Mouse (Mus musculus) gastrocnemius, adult 18-20 months (tissue): ENCODE measurements around the gene Ccdc60. TPM values are rescaled to one million over a fixed set of nuclear protein-coding genes. Genes with fewer than 3 reads are reported as not detected.
"Not testable (repeated sequence)": the region's sequence is repeated elsewhere in the genome, so short reads cannot be mapped to it uniquely, and the experiment has no call there.

Experiments used
- DNase-seq: peaks from one replicate; pipeline ENCODE4 v3.0.0; 2021; ENCODE audit warnings: low spot score
- long read RNA-seq, 2 experiments: library from polyadenylated mRNA; stranded (forward); transcript quantifications; one replicate each; pipeline ENCODE4 v2.0.0; 2021
- total RNA-seq, 2 experiments: library from RNA; stranded (reverse); gene quantifications; 2 replicates each; pipeline ENCODE4 v1.2.3; 2021

Gene Ccdc60
- not detected for total RNA-seq
- long read RNA-seq, experiment 1 = 0 reads
- long read RNA-seq, experiment 2, partial matches to known transcripts = 0 of 5 reads
- long read RNA-seq, experiment 2, other reads (novel, unspliced or antisense) = 5 of 5 reads

GRCm38 (mm10) chr5:116288849-116289570, at the start of gene Ccdc60:
Gene Ccdc60 (minus strand): TSS chr5:116288985.
- DNase-seq = no peak

GRCm38 (mm10) chr5:116336191-116336590, 47.4 kb upstream of the Ccdc60 start:
- no peak for DNase-seq

- DNase-seq = no peak
Measured at GRCm38 (mm10) chr5:116328911-116329310, 40.1 kb upstream of the Ccdc60 start.

DNA sequence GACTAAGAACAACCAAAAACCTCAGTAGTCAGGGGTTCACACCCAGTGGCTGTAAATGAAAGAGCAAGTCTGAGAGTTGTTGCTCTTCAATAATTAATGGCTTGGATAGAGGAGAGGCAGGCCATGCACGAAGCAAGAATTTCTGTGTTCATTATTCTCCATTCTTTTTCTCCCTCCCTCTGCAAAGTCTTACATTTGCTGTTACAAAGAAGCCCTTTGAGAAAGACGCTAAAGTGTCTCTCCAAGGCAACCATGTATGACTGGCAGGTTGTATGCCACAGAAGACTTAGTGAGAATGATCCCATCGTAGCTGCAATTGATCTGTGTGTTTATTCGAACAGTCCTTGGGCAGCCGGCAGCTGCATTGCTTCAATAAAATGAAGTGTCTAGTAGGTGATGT, 34.6 kb upstream of the Ccdc60 start:
- no peak for DNase-seq

DNA sequence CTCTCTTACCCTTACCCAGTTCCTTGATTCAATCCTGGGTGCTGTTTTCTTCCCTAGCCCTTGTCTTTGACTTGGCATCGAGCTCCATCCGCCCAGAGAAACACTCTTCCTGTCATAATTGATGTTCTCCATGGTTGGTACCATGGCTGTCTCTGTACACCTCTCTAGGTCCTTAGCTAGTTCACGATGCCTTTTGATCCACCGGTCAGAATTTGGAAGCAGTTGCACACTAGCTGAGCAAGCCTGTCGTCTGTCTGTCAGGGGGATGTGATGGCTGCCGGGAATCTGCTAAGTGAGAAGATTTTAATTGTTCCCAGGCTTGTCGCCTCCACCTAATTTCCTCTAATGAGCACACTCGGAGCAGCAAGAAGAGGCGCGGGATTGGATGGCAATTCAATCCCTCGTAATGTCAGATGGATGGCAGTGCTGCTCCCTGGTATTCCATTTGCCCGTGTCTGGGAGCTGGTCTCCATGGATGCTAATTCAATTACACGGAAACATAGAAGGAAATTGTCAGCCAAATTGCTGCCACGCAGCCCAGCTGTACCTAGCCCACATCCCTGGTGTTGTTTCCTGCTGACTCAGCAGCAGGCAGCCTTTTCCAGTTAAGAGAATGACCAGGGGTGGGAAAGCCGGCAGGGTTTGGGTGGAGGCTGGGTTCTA, 33.7 kb upstream of the Ccdc60 start:
- no peak for DNase-seq

DNA sequence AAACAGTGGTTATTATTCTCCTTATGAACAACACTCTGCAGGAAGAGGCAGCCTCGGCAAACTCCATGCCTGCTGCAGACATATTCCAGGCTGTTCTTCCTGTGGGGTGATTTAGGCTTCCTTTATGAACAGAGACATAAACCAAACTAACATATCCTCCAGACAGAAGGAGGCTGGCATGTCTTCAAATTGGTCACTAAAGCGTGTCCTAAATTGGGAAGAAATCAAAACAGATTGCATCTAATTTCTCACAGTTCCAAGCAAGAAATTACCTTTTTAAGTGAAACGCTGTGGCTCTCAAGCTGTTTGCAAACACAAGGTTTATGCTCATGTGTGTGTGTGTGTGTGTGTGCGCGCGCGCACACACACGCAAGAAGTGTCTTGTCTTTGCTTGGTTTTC, 24.9 kb upstream of the Ccdc60 start:
- DNase-seq = no peak

DNA sequence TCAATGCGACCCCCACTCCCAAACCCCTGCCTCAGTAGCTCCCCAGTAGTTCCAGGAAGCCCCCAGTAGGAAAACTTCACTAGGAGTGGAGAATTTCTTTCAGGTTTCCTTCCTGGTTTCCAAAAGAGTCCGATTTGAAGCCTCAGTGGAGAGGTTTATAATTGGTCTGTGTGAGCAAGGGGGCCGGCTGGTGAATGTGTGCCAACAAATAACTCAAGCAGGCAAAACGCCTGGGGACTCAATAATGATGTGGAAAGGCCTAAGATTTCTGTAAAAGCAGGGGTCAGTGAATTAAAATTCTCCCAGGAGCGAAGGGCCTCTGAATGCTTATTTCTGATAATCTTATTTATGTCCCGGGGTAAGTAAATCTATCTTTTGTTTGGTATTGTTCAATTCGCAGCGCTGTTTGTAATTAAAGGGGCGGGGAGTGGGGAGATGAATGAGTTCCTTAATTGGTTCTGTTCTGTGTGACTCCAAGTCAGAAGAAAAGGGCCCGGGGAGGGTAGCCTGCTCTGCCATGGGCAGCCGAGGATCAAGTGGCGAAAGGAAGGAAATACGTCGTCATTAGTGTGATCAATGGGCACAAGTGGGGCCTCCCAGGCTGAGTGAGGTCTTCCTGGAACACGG, 23.4 kb upstream of the Ccdc60 start:
- no peak for DNase-seq

DNA sequence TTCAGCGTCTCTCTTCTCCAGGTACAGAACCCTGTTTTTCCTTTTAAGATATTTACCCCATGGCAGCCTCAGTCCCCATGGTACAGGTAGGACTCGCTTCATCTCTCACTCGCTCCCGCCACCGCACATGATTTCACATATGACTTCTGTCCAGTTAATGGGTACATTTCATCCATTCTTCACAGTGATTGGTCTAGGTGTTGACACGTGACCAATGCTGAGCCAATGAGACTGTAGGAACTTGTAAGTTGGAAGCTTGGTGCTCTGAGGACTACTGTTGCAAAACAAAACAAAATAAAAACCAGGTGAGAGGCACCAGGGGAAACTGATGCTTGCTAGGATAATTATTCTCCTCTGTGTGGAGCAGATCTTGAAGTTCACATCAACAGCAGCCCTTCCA, 22.9 kb upstream of the Ccdc60 start:
- no peak for DNase-seq

DNA sequence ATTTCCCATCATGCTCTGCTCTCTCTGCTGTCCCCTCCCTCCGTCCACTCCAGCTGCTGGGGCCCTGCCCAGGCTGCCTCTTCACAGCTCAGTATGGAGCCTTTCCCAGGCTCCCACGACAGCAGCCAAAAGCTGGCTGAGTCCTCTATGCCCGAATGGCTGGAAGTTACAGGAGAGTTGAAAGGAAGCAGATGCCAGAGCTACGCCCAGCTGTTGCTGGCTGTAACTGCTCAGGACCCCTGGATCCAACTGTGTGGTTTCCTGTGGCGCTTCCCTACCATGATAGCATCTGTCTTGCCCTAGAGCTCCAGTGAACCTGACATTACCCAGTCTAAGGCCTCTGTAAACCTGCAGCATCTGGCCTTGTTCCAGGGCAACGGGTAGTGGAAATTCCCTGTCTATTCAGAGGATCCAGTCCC, 20.6 kb upstream of the Ccdc60 start:
- DNase-seq = no peak

- no peak for DNase-seq
Measured at GRCm38 (mm10) chr5:116305557-116305956, 16.8 kb upstream of the Ccdc60 start.

DNA sequence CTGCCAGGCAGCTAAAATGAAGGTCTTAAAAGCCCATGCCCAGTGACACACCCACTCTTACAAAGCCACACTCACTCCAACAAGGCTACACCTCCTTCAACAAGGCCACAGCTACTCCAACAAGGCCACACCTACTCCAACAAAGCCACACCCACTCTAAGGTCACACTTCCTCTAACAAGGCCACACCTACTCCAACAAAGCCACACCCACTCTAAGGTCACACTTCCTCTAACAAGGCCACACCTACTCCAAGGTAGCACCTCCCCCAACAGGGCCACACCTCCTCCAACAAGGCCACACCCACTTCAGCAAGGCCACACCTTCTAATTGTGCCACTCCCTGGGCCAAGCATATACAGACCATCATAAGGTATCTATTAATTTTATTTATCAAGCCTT, 16.4 kb upstream of the Ccdc60 start:
- DNase-seq = not testable (repeated sequence)

DNA sequence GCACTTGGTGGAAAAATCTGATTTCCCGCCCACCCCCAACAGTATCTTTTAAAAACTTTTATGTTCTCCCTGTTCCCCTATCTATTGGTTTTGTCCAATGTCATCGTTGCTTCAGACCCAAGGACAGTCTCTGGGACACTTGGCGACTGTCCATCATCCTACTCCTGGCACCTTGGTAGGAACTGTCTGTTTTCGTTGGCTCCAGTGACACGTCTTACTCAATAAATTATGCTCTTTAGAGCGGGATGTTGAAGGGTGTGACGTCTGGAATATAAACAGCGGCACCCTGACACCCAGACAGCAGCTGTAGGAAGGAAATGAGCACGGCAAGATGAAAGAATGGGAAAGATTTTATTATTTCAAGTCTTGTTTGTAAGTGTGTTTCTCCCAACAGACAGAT, 12.2 kb upstream of the Ccdc60 start:
- DNase-seq = no peak

- DNase-seq = no peak
Measured at GRCm38 (mm10) chr5:116293501-116293900, 4.7 kb upstream of the Ccdc60 start.

GRCm38 (mm10) chr5:116290584-116290983, 1.8 kb upstream of the Ccdc60 start:
- no peak for DNase-seq

DNA sequence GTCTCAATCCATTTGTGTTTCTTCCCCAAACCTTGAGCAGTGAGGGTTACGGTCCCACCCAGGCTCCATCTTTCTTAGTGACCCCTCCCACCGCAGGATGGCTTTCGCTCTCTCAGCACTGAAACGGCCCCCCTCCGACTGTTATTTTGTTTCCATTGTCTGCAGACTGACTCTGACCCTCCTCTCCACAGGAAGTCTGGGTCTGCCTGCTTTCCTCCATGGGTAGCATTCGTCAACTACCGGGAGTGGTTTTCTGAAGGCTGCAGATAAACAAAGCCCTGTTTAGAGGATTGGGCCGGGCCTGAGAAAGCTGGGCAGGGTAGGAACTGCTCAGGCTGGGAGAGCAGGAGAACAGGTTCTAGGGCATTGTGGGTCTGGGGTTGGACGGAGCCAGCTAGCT, 1.1 kb upstream of the Ccdc60 start:
- no peak for DNase-seq

- no peak for DNase-seq
Measured at GRCm38 (mm10) chr5:116288183-116288582, 602 bp downstream of the Ccdc60 start.

DNA sequence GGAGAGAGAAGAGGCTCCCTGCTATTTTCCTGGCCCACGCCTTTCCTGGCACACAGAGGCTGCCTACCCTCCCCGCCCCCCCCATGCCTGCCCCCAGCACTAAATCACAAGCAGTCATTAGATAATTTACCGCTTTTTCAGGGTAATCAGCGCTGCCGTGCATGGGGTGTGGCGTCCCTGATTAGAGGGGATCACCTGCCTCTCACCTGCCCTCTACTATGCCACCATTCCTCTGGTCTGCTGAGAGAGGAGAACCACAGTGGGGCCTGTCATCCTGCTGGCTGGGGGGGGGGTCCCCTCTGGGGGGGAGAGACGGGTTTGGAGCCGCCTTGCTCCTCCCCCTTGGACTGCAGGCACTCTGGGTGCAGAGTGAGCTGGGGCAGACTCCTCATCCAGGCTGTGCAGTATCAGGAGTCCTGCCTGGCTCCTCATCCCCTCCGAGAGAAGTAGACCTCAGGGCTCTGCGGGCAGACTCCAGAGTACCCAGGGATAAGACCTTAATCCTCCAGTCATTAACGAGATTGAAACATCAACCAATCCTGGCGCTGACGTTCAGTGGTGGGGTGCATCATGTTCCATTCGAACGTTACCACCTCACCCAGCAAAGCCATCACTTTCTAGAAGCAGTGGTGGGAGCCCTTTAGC, 3.1 kb downstream of the Ccdc60 start:
- DNase-seq = no peak

- no peak for DNase-seq
Measured at GRCm38 (mm10) chr5:116280518-116280917, 8.3 kb downstream of the Ccdc60 start.

DNA sequence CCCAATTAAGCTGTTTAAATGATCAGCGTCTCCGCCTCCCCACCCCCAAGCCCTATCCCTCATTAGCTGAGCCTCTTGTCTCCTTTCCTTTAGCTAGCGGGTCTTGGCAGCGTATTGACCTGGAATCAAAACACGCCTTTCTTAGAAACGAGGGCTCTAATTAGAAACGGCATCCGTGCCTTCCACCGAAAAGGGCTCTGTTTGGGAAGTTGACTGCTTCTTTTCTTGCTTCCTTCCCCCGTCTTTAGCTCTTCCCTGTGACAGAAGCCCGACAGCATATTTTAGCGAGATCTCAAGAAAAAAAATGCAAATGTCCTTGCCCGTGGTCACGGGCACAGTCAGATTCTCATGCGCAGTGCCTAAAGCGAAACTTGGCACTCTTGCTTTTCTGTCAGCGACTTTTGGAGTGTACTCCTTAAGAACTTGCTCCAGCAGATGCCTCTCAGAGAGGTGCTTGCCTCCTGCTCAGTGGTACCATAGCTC, 10.3 kb downstream of the Ccdc60 start:
- DNase-seq = no peak

GRCm38 (mm10) chr5:116277951-116278350, 10.8 kb downstream of the Ccdc60 start:
- no peak for DNase-seq

- no peak for DNase-seq
Measured at GRCm38 (mm10) chr5:116274818-116275217, 14.0 kb downstream of the Ccdc60 start.

DNA sequence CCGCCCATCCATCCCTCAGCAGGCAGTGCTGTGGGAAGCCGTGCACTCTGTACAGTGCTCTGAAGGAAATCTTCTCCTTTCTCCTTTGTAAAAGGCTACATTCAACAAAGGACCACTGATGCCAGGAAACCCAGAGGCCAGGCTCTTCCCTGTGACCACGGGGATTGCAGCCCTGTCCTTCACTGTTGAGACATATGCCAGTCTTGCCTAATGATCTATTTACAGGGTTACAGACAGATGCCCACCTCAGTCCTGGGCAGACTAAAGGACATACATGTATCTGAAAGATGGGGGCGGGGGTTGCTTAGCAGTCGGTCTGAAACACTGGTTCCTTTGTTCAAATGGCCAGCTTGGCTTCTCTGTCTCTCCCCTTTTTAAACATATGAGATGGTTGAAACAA, 14.4 kb downstream of the Ccdc60 start:
- DNase-seq = no peak
